Mouse (Mus musculus) heart, embryonic 10.5 days (tissue): ENCODE data around the gene Borcs5. TPM values are rescaled to one million over a fixed set of nuclear protein-coding genes. Genes with fewer than 3 reads are reported as not detected.
A peak's percentile ranks its signal among the peaks of the same experiment; 100 is the strongest.

Experiments used
- DNase-seq: peaks from one replicate; pipeline ENCODE4 v3.0.0-alpha.2; 2017; ENCODE audit warnings: low spot score
- H3K27ac ChIP-seq: fragments of 300-500 bp; sonication (generic); 2 replicates; pipeline ENCODE4 v1.5.1; 2016; ENCODE audit warnings: mild to moderate bottlenecking
- H3K27me3 ChIP-seq: fragments of 300-500 bp; sonication (generic); 2 replicates; pipeline ENCODE4 v1.6.1; 2016; ENCODE audit warnings: mild to moderate bottlenecking; ENCODE audit not compliant: poor library complexity, insufficient read depth, severe bottlenecking
- H3K36me3 ChIP-seq: fragments of 300-500 bp; sonication (generic); 2 replicates; pipeline ENCODE4 v1.6.1; 2016; ENCODE audit warnings: mild to moderate bottlenecking, moderate library complexity
- H3K4me1 ChIP-seq: fragments of 300-500 bp; sonication (generic); 2 replicates; pipeline ENCODE4 v1.6.1; 2016; ENCODE audit warnings: mild to moderate bottlenecking
- H3K4me3 ChIP-seq: fragments of 300-500 bp; sonication (generic); 2 replicates; pipeline ENCODE4 v1.5.1; 2016; ENCODE audit warnings: mild to moderate bottlenecking, moderate library complexity
- H3K9me3 ChIP-seq: fragments of 300-500 bp; sonication (generic); 2 replicates; pipeline ENCODE4 v1.6.1; 2016; ENCODE audit warnings: mild to moderate bottlenecking, moderate library complexity
- WGBS: fragments of 180-500 bp; shearing (Covaris S2); methylation state at CpG from one replicate; pipeline ENCODE4 v1.1.7; 2016; 5-methylcytosine and 5-hydroxymethylcytosine counted together
- polyA plus RNA-seq: library from polyadenylated mRNA; unstranded; fragments of >200 nt; fragmentation: Nextera tagmentation; extraction: Ambion mirVana; gene quantifications from 2 replicates; pipeline ENCODE4 v1.2.1, GENCODE M21; 2016

Gene Borcs5
- polyA plus RNA-seq, 1 experiment from 2014 or later: 16.2 TPM

DNA sequence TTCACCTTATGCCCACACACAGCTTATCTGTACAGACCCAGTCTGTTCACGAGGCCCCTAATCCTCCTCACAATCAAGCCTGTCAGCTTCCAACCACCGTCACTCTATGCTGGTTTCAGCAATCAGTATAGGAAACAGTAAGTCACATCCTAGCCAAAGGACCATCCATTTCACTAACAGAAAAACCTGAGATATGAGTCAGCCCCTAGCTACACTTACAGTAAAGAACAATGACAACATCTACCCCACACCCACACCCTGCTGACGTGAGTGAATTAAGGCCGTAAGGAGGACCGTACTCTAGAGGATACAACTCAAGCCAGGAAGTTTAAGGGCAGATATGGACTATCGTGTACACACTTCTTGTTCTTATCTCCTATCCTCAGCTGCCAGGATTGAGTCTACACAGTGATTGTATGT, 76.9 kb downstream of the Borcs5 start:
- Histone ChIP-seq H3K4me1 (peaks cover 49% of the 10 kb centered on the region), H3K27ac (no peak overlapping the region), H3K9me3 (no peaks in the 10 kb centered on the region), H3K36me3 (peaks cover 42% of the 10 kb centered on the region), H3K4me3 (no peak overlapping the region), H3K27me3 (no peaks in the 10 kb centered on the region)
- 16% methylated on average over 6 of the region's 6 CpGs for WGBS
- no peak for DNase-seq

DNA sequence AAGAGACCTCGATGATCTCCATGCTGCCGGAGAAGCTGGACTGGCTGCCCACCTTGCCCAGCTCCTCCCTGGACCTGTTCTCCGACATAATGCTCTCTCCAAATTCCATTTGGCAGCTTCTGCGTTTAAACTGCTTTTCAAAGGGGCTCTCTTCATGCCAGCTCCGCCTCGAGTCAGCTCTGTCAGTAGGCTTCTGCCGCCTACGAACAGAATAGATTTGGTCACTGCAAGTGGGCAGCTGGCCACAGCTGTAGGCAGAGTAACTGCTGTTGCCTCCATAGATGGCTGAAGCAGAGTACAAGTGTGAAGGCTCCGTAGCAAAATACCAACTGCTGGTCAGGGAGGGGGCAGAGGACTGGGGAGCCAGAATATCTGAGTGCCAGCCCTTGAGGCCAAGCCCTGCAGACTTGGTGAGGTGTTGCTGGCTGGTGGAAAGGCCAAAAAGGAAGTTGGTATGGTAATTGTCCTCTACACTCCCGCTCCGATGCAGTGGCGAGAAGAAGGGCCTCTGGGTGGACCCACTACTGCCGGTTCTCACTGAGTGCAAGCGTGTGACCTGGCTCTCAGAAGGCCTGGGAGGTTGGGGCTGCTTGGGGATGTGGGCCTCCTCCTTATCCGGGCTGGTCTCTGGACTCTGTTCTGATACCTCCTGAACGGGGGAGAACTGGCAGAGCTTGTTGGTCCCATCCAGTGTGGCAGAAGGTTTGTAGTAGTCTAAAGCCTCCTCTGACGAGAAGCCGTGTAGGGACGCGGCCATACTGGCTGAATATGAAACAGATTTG, 78.8 kb downstream of the Borcs5 start:
- Histone ChIP-seq H3K27ac (0 out of 2 replicates have a peak overlapping the region, but pooled peaks have one; percentile 0), H3K27me3 (no peaks in the 10 kb centered on the region), H3K4me3 (no peak overlapping the region), H3K9me3 (no peaks in the 10 kb centered on the region), H3K36me3 (peaks cover 50% of the 10 kb centered on the region), H3K4me1 (peaks cover 38% of the 10 kb centered on the region)
- DNase-seq: no peak
- WGBS: 89% methylated on average over 20 of the region's 20 CpGs

- H3K9me3 ChIP-seq: no peaks in the 10 kb centered on the region
- no peaks in the 10 kb centered on the region for H3K27me3 ChIP-seq
- peaks cover 34% of the 10 kb centered on the region for H3K4me1 ChIP-seq
- DNase-seq: peak; percentile 69
- 90% methylated on average over 11 of the region's 11 CpGs for WGBS
- H3K27ac ChIP-seq: no peak overlapping the region
- H3K4me3 ChIP-seq: no peak overlapping the region
- H3K36me3 ChIP-seq: peaks cover 55% of the 10 kb centered on the region
Observed at GRCm38 (mm10) chr6:134718668-134719065, 79.4 kb downstream of the Borcs5 start.

DNA sequence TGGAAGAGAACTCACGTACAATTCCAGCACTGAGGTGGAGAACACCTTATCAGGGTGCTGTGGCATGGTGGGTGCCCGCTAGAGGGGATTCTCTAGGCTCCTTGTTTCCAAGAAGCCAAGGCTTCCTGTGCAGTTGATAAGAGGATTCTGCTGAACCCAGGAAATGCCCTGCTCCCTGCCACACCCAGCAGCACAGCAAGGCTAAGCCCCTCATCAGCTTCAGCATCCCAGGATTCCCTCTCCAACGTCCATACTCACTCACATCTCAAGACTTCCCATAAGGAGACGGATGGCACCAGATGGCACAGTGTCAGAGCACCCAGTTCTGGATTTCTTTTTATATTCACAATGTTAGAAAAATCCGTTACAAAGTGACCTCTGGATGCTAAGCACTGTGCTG, 79.8 kb downstream of the Borcs5 start:
- Histone ChIP-seq H3K4me1 (peaks cover 31% of the 10 kb centered on the region), H3K36me3 (peaks cover 59% of the 10 kb centered on the region), H3K27me3 (no peaks in the 10 kb centered on the region), H3K9me3 (no peaks in the 10 kb centered on the region), H3K4me3 (no peak overlapping the region), H3K27ac (no peak overlapping the region)
- peak; percentile 53 for DNase-seq
- 84% methylated on average over 5 of the region's 5 CpGs for WGBS

- Histone ChIP-seq H3K4me1 (peaks cover 31% of the 10 kb centered on the region), H3K9me3 (no peaks in the 10 kb centered on the region), H3K36me3 (peaks cover 63% of the 10 kb centered on the region), H3K27me3 (no peaks in the 10 kb centered on the region), H3K27ac (no peak overlapping the region), H3K4me3 (no peak overlapping the region)
- 74% methylated on average over 5 of the region's 5 CpGs for WGBS
- peak; percentile 51 for DNase-seq
Observed at GRCm38 (mm10) chr6:134720150-134720549, 80.8 kb downstream of the Borcs5 start.

DNA sequence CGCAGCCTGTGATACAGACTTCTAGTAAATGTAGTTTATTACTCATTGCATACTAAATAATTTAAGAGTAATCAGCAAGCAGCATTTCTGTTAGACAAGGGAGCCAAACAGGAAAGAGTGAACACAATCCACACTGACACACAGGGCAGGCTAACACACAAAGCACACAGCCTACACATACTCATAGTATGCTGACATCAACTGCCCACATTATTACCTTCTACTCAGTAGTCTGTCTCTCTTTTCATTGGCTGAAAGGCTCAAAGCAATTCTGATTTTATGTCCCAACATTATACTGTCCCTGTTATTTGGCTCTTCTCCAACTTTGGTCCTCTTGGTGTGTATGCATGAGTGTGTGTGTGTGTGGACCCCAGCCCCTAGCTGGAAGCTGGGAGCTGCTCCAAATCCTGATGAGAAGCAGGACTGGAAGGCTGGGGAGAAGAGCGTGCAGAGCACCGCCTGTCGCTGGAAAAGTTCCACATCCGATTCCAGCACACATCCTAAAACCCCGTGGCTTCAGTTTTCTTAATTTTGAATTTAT, 82.5 kb downstream of the Borcs5 start:
- Histone ChIP-seq H3K9me3 (no peaks in the 10 kb centered on the region), H3K27ac (no peak overlapping the region), H3K36me3 (peaks cover 69% of the 10 kb centered on the region), H3K4me3 (no peak overlapping the region), H3K4me1 (peaks cover 19% of the 10 kb centered on the region), H3K27me3 (no peaks in the 10 kb centered on the region)
- 91% methylated on average over 6 of the region's 6 CpGs for WGBS
- DNase-seq: peak; percentile 50

GRCm38 (mm10) chr6:134722906-134723305, 83.6 kb downstream of the Borcs5 start:
- Histone ChIP-seq H3K9me3 (no peaks in the 10 kb centered on the region), H3K27me3 (no peaks in the 10 kb centered on the region), H3K36me3 (peaks cover 67% of the 10 kb centered on the region), H3K4me3 (no peak overlapping the region), H3K4me1 (peaks cover 16% of the 10 kb centered on the region), H3K27ac (no peak overlapping the region)
- 91% methylated on average over 8 of the region's 8 CpGs for WGBS
- DNase-seq: peak; percentile 53

GRCm38 (mm10) chr6:134723326-134723725, 84.0 kb downstream of the Borcs5 start:
- no peaks in the 10 kb centered on the region for H3K9me3 ChIP-seq
- WGBS: 92% methylated on average over 7 of the region's 7 CpGs
- peaks cover 65% of the 10 kb centered on the region for H3K36me3 ChIP-seq
- H3K4me3 ChIP-seq: no peak overlapping the region
- H3K4me1 ChIP-seq: peaks cover 16% of the 10 kb centered on the region
- no peak overlapping the region for H3K27ac ChIP-seq
- peak; percentile 58 for DNase-seq
- H3K27me3 ChIP-seq: no peaks in the 10 kb centered on the region

DNA sequence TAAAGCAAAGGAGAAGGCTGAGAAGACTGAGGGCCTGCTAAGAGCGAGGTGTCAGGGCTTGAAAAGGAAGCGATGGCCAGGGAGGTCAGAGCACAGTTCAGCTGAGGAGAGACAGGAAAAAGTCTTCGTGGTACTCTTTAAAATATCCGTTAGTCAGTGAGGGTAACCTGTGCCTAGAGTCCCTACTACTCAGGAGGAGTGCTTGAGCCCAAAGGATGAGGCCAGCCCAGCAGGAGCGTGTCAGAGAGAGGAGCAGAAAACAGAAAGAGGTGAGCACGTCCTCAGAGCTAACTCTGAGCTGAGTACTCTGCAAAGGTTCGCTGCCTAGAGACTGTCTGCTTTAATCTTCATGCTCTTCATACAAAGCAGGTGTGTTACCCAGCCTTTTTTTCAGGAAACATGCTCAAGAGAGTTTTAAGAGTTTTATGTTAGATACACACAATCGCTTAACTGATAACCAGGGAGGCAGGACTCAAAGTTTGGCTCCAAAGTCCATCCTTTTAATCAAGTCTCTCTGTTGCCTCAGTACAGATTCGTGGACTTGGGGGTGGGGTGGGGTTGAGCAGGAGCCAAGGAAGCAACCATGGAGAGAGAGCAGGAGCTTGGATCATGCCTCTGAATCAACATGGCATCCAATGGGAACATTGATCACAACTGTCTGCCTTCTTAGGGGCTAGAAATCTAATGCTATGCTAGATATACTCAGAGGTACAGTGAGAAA, 84.7 kb downstream of the Borcs5 start:
- Histone ChIP-seq H3K9me3 (no peaks in the 10 kb centered on the region), H3K4me1 (peaks cover 14% of the 10 kb centered on the region; the same call in 1 of the 2 replicates), H3K27ac (no peak overlapping the region), H3K36me3 (peaks cover 63% of the 10 kb centered on the region), H3K4me3 (no peak overlapping the region), H3K27me3 (no peaks in the 10 kb centered on the region)
- 76% methylated on average over 9 of the region's 9 CpGs for WGBS
- peak; percentile 56 for DNase-seq

GRCm38 (mm10) chr6:134725406-134725805, 86.1 kb downstream of the Borcs5 start:
- no peak for DNase-seq
- Histone ChIP-seq H3K9me3 (no peaks in the 10 kb centered on the region), H3K4me3 (no peak overlapping the region), H3K27ac (no peak overlapping the region), H3K36me3 (peaks cover 49% of the 10 kb centered on the region), H3K4me1 (peaks cover 16% of the 10 kb centered on the region), H3K27me3 (no peaks in the 10 kb centered on the region)

DNA sequence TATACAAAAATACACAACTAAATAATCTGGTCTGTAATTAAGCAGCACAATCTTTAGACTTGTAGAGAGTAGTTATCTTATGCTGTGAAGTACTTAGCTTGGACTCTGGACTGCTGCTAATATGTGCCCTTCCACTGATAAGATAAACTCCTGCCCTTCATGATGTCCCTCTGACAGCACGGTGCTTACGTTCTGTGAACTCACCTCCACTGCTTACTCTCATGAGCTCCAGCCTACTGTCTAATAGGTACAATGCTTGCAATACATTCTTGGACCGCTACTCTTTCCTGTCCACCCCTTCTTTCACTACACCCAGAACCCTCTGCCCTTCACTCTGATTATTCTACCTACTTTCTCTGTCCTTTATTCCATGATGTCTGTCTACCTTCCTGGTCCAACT, 91.7 kb downstream of the Borcs5 start:
- Histone ChIP-seq H3K27me3 (no peaks in the 10 kb centered on the region), H3K4me3 (no peak overlapping the region), H3K27ac (no peak overlapping the region), H3K4me1 (peaks cover 22% of the 10 kb centered on the region), H3K36me3 (peaks cover 20% of the 10 kb centered on the region; the same call in 1 of the 2 replicates), H3K9me3 (no peaks in the 10 kb centered on the region)
- 43% methylated on average over 3 of the region's 3 CpGs for WGBS
- DNase-seq: no peak

- no peak overlapping the region for H3K4me3 ChIP-seq
- peaks cover 24% of the 10 kb centered on the region; the same call in 1 of the 2 replicates for H3K36me3 ChIP-seq
- H3K27ac ChIP-seq: no peak overlapping the region
- no peak for DNase-seq
- H3K9me3 ChIP-seq: no peaks in the 10 kb centered on the region
- H3K4me1 ChIP-seq: peaks cover 20% of the 10 kb centered on the region
- no peaks in the 10 kb centered on the region for H3K27me3 ChIP-seq
- WGBS: 87% methylated on average over 8 of the region's 8 CpGs
Observed at GRCm38 (mm10) chr6:134732813-134733212, 93.5 kb downstream of the Borcs5 start.

- no peak overlapping the region for H3K27ac ChIP-seq
- H3K9me3 ChIP-seq: no peaks in the 10 kb centered on the region
- no peak for DNase-seq
- H3K4me3 ChIP-seq: no peak overlapping the region
- H3K4me1 ChIP-seq: peaks cover 12% of the 10 kb centered on the region
- H3K27me3 ChIP-seq: no peaks in the 10 kb centered on the region
- peaks cover 26% of the 10 kb centered on the region for H3K36me3 ChIP-seq
- WGBS: 92% methylated on average over 5 of the region's 5 CpGs
Observed at GRCm38 (mm10) chr6:134733800-134734221, 94.5 kb downstream of the Borcs5 start.
